Mouse (Mus musculus) thymus, adult 2 months (tissue): ENCODE results near the gene Per3. TPM values are rescaled to one million over a fixed set of nuclear protein-coding genes. Genes with fewer than 3 reads are reported as not detected.
A peak's percentile ranks its signal among the peaks of the same experiment; 100 is the strongest.

Experiments
- DNase-seq: peaks from one replicate; pipeline ENCODE4 v3.0.0; 2021
- H3K27ac ChIP-seq: fragments of 200-500 bp; 2 replicates; pipeline ENCODE4 v1.5.1; 2012; ENCODE audit warnings: low read length, control low read depth; ENCODE audit not compliant: control insufficient read depth, insufficient read depth
- H3K27me3 ChIP-seq: fragments of 200-500 bp; 2 replicates; pipeline ENCODE4 v1.6.1; 2012; ENCODE audit warnings: mild to moderate bottlenecking, low read length, moderate library complexity, mixed read lengths; ENCODE audit not compliant: control insufficient read depth, insufficient read depth
- H3K36me3 ChIP-seq: fragments of 200-500 bp; 2 replicates; pipeline ENCODE4 v1.6.1; 2012; ENCODE audit warnings: mild to moderate bottlenecking, low read length, moderate library complexity; ENCODE audit not compliant: control insufficient read depth, insufficient read depth
- H3K4me1 ChIP-seq: fragments of 200-500 bp; replicated peaks from 2 replicates; pipeline ENCODE4 v1.6.1; 2012; ENCODE audit warnings: low read length; ENCODE audit not compliant: control insufficient read depth, insufficient read depth
- H3K4me3 ChIP-seq: fragments of 200-500 bp; 2 replicates; pipeline ENCODE4 v1.5.1; 2012; ENCODE audit warnings: mild to moderate bottlenecking, low read length, control low read depth, moderate library complexity; ENCODE audit not compliant: control insufficient read depth, insufficient read depth
- CTCF ChIP-seq: fragments of 200-500 bp; IDR thresholded peaks from 2 replicates; pipeline ENCODE4 v1.5.1; 2012; ENCODE audit warnings: mild to moderate bottlenecking, control low read depth, low read length, moderate library complexity, borderline replicate concordance; ENCODE audit not compliant: control insufficient read depth, poor library complexity, insufficient read depth; ENCODE audit errors: extremely low read depth
- POLR2A ChIP-seq: fragments of 200-500 bp; IDR thresholded peaks from 2 replicates; pipeline ENCODE4 v1.6.1; 2012; ENCODE audit warnings: mild to moderate bottlenecking, low read length, control low read depth, moderate library complexity; ENCODE audit not compliant: control insufficient read depth, poor library complexity, insufficient read depth; ENCODE audit errors: extremely low read depth
- WGBS: fragments of 180-500 bp; shearing (Covaris S2); methylation state at CpG from one replicate; pipeline ENCODE4 v1.1.7; 2018; 5-methylcytosine and 5-hydroxymethylcytosine counted together
- polyA plus RNA-seq: library from polyadenylated mRNA; depleted of rRNA; stranded (reverse); fragments of >200 nt; gene quantifications from 2 replicates; pipeline ENCODE4 v1.2.3, GENCODE M21; 2012

Gene Per3
- polyA plus RNA-seq, 1 experiment = 5.4 TPM

DNA sequence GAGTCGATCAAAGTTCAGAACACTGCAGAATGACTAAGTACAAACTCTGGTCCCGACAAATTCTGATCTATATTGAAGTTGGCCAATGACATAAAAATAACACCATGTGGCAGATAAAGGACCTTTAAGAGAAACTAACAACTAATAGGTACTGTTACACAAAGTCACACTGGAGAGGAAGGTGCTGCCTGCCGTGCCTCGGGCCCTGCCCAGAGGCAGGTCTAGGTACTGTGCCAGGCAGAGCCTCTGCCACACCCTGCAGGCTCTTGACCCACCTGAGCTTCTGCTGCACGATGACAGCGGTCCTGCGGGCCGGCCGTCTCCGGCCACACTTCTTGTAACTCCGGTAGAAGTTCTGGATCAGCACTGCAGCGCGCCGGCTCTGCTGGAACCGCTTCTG, 30.4 kb upstream of the Per3 start:
- WGBS = 96% methylated on average over 15 of the region's 15 CpGs
- TF ChIP-seq POLR2A (no peak), CTCF (no peak)
- no peak for DNase-seq

DNA sequence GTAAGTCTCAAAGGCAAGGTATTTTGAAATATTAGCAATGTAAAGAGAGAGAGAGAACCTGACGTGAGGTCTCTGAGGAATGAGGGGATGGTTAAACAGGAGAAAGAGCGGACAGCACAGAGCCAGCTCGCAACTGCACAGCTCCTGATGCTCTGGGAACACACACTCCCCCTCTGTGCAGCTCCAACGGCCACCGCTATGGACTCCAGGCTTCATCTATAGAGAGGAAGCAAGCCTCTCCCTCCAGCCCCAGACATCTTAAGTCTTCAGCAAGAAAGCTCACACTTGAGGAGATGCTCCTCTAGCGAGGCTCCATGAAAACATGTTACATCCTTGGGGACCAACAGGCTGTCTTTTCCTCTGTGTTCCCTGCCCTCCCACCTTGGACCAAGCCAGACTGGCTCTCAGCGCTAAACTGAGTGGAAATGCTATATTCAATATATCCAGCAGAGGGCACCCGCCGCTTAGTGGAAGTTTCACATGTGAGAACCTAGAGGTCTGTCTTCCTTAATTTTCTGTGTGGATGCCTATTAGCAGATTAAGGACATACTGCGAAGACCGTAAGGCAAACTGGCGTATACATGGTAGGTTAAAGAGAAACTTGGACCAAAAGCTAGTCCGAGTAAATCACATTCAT, 28.8 kb upstream of the Per3 start:
- TF ChIP-seq POLR2A (no peak), CTCF (no peak)
- peak; percentile 63 for DNase-seq
- H3K36me3 ChIP-seq = no peaks in the 10 kb centered on the region
- no peaks in the 10 kb centered on the region for H3K27me3 ChIP-seq
- H3K4me1 ChIP-seq = no peaks in the 10 kb centered on the region
- no peak overlapping the region for H3K4me3 ChIP-seq
- H3K27ac ChIP-seq = no peak overlapping the region
- 44% methylated on average over 13 of the region's 13 CpGs for WGBS

More for the DNA sequence above, 30.4 kb upstream of the Per3 start:
- H3K27ac ChIP-seq = no peak overlapping the region
- H3K4me1 ChIP-seq = no peaks in the 10 kb centered on the region
- H3K4me3 ChIP-seq = no peak overlapping the region
- H3K27me3 ChIP-seq = no peaks in the 10 kb centered on the region
- no peaks in the 10 kb centered on the region for H3K36me3 ChIP-seq

DNA sequence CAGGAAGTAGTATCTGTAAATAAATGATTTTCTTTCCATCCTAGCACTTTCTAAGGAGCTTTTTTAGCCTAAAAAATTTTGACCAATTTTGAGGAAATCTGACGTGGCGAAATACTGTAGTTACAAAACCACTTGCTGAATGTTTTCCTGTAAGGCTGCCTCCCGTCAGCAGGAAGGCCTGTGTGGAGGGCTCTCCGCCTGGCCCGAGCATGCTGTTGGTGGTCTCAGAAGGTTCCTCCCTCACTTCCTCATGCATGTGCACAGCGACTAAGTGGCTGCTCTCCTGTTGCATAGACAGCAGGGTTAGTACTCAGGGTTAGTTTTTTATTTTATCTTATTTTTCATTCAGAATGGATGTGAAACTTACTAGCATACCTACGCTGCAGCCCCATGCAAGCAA, 26.5 kb upstream of the Per3 start:
- Histone ChIP-seq H3K27me3 (no peaks in the 10 kb centered on the region), H3K4me3 (no peak overlapping the region), H3K4me1 (no peaks in the 10 kb centered on the region), H3K27ac (no peak overlapping the region), H3K36me3 (no peaks in the 10 kb centered on the region)
- TF ChIP-seq POLR2A (no peak), CTCF (no peak)
- 33% methylated on average over 7 of the region's 7 CpGs for whole genome bisulfite sequencing
- DNase-seq = no peak

DNA sequence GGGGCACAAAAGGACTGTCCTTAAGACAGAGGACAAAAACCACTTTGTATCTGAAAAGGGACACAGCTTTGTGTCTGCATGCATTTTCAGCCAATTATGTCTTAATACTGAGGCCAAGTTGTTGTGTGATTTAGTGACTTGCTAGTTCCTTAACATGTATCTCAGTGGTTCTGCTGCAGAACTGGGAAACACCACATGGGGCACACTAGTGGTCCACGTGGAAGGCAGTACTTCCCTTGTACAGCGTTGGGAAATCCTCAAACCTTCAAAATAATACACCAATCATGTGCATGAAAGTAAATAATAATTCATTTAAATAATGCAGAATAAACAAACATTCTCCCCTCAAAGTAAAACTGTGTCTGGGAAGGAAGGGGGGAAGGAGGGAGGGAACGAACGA, 24.3 kb upstream of the Per3 start:
- H3K4me3 ChIP-seq = no peak overlapping the region
- no peaks in the 10 kb centered on the region for H3K36me3 ChIP-seq
- no peak for DNase-seq
- H3K4me1 ChIP-seq = no peaks in the 10 kb centered on the region
- H3K27ac ChIP-seq = no peak overlapping the region
- 36% methylated on average over 4 of the region's 4 CpGs for WGBS
- no peak for TF ChIP-seq POLR2A
- no peak for TF ChIP-seq CTCF
- no peaks in the 10 kb centered on the region for H3K27me3 ChIP-seq

DNA sequence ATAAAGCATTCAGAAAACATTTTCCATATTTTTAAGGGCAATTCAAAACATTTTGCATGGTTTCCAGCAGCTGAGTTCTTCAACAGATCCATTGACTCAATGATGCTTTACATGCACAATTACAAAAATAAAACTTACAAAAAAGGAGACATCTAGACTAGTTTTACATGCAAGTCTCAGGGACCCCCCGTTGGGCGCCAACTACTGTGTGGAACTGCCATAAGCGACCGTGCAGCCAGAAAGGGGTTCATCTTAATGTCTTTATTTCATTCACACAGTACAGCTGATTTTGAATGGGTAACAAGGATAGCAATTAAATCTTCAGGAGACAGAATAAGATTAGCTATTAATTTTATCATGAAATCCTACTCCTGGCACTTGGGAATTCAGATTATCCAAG, 15.1 kb upstream of the Per3 start:
- Histone ChIP-seq H3K27ac (no peak overlapping the region), H3K4me1 (peaks cover 3% of the 10 kb centered on the region), H3K27me3 (no peaks in the 10 kb centered on the region), H3K36me3 (no peaks in the 10 kb centered on the region), H3K4me3 (no peak overlapping the region)
- no peak for DNase-seq
- WGBS = 97% methylated on average over 4 of the region's 4 CpGs
- TF ChIP-seq CTCF (no peak), POLR2A (no peak)

DNA sequence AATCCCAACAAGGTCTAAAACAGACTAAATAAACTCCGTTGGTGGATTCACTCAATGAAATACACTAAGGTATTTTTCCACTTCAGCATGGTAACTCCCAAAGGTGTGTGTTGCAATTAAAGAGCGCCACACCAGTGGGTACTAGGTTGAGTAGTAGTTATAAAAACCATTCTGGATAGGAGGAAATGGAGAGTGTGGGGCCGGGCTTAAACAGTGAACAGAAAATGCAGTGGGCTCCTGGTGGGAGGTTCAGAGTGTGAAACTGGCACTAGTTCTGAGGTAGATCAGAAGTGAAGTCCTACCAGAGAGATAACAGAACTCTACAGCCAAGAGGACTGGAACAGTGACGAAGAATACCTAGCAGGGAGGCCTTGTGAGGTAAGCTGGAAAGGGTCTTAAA, 14.2 kb upstream of the Per3 start:
- H3K4me3 ChIP-seq = no peak overlapping the region
- no peaks in the 10 kb centered on the region for H3K36me3 ChIP-seq
- WGBS = 96% methylated on average over 4 of the region's 4 CpGs
- no peak for DNase-seq
- H3K27ac ChIP-seq = no peak overlapping the region
- peaks cover 3% of the 10 kb centered on the region for H3K4me1 ChIP-seq
- TF ChIP-seq POLR2A = no peak
- TF ChIP-seq CTCF = no peak
- no peaks in the 10 kb centered on the region for H3K27me3 ChIP-seq

DNA sequence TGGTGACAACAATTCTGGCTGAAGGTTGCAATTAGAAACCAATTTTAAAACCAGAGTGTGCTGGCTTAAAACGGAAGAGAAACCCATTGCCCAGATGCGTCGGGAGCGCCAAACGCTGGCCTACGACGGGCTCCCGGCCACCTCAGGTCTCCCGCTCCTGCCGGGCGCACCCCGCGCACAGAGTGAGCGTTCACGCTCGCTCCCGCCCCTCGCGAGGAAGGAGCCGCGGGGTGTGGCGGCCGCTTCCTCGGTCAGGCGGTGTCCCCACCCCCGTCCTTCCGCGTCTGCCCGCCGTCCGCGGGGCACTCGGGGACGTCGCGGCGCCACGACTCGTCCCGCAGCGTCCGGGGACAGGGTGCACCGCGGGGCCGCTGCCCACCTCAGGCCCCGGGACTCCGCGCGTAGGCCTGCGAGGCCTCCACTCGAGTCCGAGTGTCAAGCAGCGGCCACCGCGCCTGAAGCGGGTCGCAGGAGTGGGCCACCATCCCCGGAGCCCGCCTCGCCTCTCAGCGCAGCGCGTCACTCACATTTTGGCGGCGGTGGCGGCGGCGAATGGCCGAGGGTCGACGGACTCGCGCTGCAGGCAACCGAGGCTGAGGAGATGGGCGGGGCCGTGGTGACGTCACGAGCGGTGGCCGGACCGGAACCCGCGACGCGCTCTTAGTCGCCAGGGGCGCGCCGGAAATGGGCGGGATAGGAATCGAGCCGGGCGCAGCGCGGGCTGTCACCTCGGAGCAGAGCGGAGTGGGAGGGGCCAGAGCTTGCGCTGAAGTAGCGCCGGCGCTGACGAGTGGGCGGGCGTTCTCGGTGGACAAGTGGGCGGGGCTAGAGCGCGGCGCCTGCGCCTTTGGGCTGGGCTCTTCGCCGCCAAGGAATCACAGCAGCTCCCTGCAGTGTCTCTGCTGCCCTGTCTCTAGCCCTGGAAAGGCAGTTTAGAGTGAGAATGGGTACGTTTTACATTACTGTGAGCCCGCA, 13.2 kb upstream of the Per3 start, which contains the start of gene Vamp3:
Gene Vamp3 (minus strand): TSS at position 617 of the 975 bp plus-strand sequence.
- Histone ChIP-seq H3K27ac (no peak within 1 kb of the TSS), H3K4me3 (peak within 1 kb of the TSS; percentile 65), H3K4me1 (peaks cover 3% of the 10 kb centered on the region), H3K27me3 (no peaks in the 10 kb centered on the region), H3K36me3 (no peaks in the 10 kb centered on the region)
- TF ChIP-seq CTCF (no peak; the same call in 1 of the 2 replicates), POLR2A (0 out of 2 replicates have a peak, but pooled peaks have one; percentile 40)
- DNase-seq = peak; percentile 99
- under 1% methylated on average over 113 of the region's 114 CpGs for WGBS
